Mouse (Mus musculus): Measurements from ENCODE around the gene Ccnj. TPM values are rescaled to one million over a fixed set of nuclear protein-coding genes. Genes with fewer than 3 reads are reported as not detected.

The Ccnj gene
- total RNA-seq (2022), result 1 to 10 TPM; 6.4 to 7.8 (median 7.2) TPM

GRCm38 (mm10) chr19:40830703-40831415 lies at the start of gene Ccnj:
TSS of gene Ccnj (plus strand) at chr19:40831279.
- peak; percentile 88 to 92 for DNase-seq (ENCODE audit: low spot score in 2 of 2)

- DNase-seq (ENCODE audit: low spot score in 2 of 2), result no peak
Measured at GRCm38 (mm10) chr19:40788004-40788714, 42.9 kb upstream of the Ccnj start.

GRCm38 (mm10) chr19:40788715-40789084 lies 42.4 kb upstream of the Ccnj start:
- no peak for DNase-seq (ENCODE audit: low spot score in 2 of 2)

- DNase-seq (ENCODE audit: low spot score in 2 of 2), result no peak
Measured at GRCm38 (mm10) chr19:40805176-40805737, 25.8 kb upstream of the Ccnj start.

GRCm38 (mm10) chr19:40809858-40810257 lies 21.2 kb upstream of the Ccnj start:
- DNase-seq (ENCODE audit: low spot score in 2 of 2), result no peak

- no peak for DNase-seq (ENCODE audit: low spot score in 2 of 2)
Measured at GRCm38 (mm10) chr19:40811840-40812239, 19.2 kb upstream of the Ccnj start.

GRCm38 (mm10) chr19:40812778-40813177 lies 18.3 kb upstream of the Ccnj start:
- no peak for DNase-seq (ENCODE audit: low spot score in 2 of 2)

- DNase-seq (ENCODE audit: low spot score in 2 of 2), result no peak
Measured at GRCm38 (mm10) chr19:40813385-40813784, 17.7 kb upstream of the Ccnj start.

- DNase-seq (ENCODE audit: low spot score in 2 of 2), result no peak
Measured at GRCm38 (mm10) chr19:40815645-40816183, 15.4 kb upstream of the Ccnj start.

GRCm38 (mm10) chr19:40817901-40818532 lies 13.1 kb upstream of the Ccnj start:
- DNase-seq (ENCODE audit: low spot score in 2 of 2), result no peak

- DNase-seq (ENCODE audit: low spot score in 2 of 2), result no peak
Measured at GRCm38 (mm10) chr19:40818764-40819163, 12.3 kb upstream of the Ccnj start.

GRCm38 (mm10) chr19:40821306-40821825 lies 9.7 kb upstream of the Ccnj start:
- no peak for DNase-seq (ENCODE audit: low spot score in 2 of 2)

- no peak for DNase-seq (ENCODE audit: low spot score in 2 of 2)
Measured at GRCm38 (mm10) chr19:40825636-40826035, 5.4 kb upstream of the Ccnj start.

- no peak for DNase-seq (ENCODE audit: low spot score in 2 of 2)
Measured at GRCm38 (mm10) chr19:40826735-40827134, 4.3 kb upstream of the Ccnj start.

GRCm38 (mm10) chr19:40830198-40830597 lies 881 bp upstream of the Ccnj start:
- DNase-seq (ENCODE audit: low spot score in 2 of 2), result no peak

GRCm38 (mm10) chr19:40831416-40832201 lies 530 bp downstream of the Ccnj start:
- no peak for DNase-seq (ENCODE audit: low spot score in 2 of 2)

- no peak for DNase-seq (ENCODE audit: low spot score in 2 of 2)
Measured at GRCm38 (mm10) chr19:40832361-40832760, 1.3 kb downstream of the Ccnj start.

GRCm38 (mm10) chr19:40834436-40834835 lies 3.4 kb downstream of the Ccnj start:
- DNase-seq (ENCODE audit: low spot score in 2 of 2), result no peak

- DNase-seq (ENCODE audit: low spot score in 2 of 2), result no peak
Measured at GRCm38 (mm10) chr19:40838205-40838604, 7.1 kb downstream of the Ccnj start.

- no peak for DNase-seq (ENCODE audit: low spot score in 2 of 2)
Measured at GRCm38 (mm10) chr19:40840303-40840702, 9.2 kb downstream of the Ccnj start.

GRCm38 (mm10) chr19:40841083-40841482 lies 10.0 kb downstream of the Ccnj start:
- DNase-seq (ENCODE audit: low spot score in 2 of 2), result no peak
